Mouse (Mus musculus) adrenal gland, postnatal 36 days (tissue): ENCODE data around the gene Stat3. TPM values are rescaled to one million over a fixed set of nuclear protein-coding genes. Genes with fewer than 3 reads are reported as not detected.
A peak's percentile ranks its signal among the peaks of the same experiment; 100 is the strongest.

Source experiments
- DNase-seq, 2 experiments: peaks; one replicate each; pipeline ENCODE4 v3.0.0; 2021; ENCODE audit warnings: mixed read lengths in 1 of 2
- total RNA-seq, 2 experiments: library from RNA; stranded (reverse); gene quantifications; 2 replicates each; pipeline ENCODE4 v1.2.3; 2021

The Stat3 gene
- total RNA-seq, 2 experiments from 2014 or later = 74.2 to 109 TPM

DNA sequence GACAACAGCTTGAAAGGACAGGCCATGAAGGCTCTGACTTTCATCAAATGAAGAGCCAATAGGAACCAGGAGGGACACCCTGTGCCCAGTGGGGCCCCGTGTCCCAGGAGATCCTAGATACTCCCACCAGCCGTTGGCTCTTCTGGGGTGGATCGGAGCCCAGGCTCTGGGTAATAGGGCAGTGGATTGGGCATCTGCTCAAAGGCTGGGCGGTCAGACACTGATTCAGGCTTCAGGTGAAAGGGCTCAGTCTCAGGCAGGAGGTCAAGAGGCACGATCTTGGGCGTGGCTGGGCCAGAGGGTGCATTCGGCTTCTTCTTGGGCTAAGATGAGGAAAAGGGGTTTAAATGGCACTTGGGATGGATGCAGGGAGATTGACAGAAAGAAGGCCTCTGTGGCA is 24.8 kb upstream of the Stat3 start:
- peak in 1 of 2 experiments; percentile 51 for DNase-seq

DNA sequence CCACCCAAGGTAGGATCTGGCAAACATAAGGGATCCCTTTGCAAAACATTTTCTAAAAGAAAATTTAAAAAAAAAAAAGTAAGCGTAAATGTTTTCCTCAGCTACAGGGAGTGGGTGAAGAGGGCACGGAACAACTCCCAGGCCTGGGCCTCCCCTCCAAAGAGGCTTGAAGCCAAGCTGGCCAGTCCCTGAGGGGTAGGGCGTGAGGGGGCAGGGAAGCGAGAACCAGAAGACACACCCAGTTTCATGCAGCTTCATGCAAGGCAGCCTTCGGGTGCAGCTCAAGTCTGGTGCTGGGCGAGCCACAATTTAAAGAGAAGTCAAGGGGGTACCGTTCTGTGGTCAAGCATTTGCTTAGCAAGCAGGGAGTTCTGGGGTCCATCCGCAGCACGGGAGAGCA is 24.3 kb upstream of the Stat3 start:
- peak; percentile 45 to 66 for DNase-seq

DNA sequence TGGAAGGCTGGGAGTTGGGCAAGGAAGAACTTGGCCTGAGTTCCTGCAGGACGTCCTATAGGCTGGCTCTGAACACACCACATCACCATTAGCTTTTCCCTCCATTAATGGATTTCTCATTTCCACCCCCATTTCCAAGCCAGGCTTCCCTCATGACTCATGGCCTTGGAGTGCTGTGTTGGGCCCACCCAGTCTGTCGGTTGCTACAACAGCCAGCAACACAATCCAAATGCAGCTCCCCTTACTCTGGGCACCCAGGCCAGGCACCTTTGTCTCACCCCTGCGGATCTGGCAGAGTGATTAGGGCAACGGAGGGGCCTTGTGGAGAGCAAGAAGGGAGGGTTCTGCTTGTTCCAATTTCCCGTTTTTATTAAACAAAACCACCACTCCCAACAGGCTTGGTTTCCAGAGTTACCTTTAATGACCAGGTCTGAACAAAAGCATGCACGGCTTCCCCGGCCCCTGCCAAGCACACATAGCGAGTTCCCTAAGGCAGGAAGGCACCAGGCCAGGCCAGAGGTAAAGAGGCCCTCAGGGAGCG is 23.1 kb upstream of the Stat3 start:
- DNase-seq = peak; percentile 63 to 71

DNA sequence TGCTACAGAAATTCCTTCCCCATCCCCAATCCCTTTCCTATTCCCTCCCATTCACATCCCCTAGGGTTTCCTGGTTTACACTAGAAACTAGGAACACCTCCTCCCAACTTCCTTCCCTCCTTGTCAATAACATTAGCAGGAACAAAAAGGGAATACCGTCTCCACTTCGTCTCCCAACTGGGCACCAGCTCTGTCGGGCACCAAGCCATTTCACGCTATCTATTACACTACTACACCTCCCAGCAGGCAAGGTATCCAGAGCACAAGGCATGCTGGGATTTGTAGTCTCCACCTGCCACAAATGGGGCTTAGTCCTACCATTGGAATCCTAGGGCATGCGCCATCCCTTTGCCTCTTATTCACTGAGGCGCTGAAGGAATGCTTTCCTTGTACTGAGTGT is 21.2 kb upstream of the Stat3 start:
- peak; percentile 74 to 79 for DNase-seq

DNA sequence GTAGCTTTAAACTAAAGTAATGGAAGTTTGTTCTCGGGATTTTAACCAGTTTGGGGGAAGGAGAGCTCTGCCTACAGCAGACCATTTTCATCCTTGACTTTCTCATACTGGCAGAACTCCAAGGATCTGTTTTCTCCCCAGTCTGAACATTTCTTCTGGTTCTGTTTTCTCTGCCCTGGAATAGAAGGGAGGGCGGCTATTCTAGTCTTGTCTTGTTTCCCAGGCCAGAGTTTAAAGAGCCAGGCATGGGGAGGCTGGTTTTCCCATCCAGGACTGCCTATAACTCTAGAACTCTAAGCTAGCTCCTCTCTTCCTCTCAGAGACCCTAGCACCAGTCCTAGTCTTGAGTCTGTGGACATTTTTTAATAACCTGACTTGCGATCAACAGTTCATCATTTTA is 20.5 kb upstream of the Stat3 start:
- DNase-seq = no peak

DNA sequence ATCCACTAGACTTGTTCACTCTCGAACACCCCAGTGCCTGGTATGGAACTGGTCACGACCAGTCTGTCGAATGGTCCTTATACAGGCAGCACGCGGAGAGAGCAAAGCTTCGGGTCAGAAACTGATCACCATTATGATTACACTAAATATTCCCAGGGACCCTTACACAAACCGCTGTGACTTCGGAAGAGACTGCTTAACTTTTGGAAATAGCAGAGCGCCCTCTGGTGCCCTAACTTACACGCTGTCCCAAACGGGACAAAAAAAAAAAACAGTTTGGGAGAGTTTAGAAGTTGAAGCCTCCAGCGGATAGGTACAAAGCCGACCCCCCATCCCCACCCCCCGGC is 20.1 kb upstream of the Stat3 start:
- DNase-seq = peak; percentile 67 to 79

DNA sequence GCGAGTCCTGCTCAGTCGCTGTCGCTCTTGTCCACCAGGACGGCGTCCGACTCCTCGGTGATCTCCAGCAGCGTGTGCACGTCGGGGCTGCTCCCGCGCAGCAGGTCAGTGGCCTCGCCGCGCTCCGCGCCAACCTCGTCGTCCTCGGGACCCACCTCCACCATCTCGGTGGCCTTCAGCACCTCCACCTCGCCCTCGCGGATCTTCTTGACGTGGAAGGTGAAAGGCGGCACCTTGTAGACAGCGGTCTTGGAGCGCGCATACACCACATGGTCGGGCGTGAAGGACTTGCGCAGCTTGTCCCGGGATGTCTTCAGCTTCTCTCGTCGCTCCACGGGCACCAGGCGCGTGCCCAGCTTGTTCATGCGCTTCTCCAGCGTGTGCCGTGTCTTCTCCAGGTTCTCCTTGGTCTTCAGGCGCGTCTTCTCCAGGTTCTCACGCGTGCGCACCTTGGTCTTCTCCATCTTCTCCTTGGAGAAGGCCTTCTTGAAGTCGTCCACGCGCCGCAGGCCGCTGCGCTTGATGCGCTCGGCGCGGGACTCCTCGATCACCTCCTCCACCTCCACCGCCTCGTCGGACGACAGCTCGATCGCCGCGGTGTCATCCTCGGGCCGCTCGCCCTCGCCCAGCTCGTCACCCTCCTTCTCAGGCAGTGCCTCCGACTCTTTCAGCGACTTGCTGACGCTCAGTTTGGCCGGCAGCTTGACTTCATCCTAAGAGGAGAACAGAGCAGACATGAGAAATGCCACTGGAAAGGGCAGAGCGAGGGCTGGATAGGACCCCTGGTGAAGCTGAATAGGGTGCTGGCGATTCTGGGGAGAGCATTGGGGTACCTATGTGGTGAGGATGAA is 19.5 kb upstream of the Stat3 start:
- DNase-seq = no peak

DNA sequence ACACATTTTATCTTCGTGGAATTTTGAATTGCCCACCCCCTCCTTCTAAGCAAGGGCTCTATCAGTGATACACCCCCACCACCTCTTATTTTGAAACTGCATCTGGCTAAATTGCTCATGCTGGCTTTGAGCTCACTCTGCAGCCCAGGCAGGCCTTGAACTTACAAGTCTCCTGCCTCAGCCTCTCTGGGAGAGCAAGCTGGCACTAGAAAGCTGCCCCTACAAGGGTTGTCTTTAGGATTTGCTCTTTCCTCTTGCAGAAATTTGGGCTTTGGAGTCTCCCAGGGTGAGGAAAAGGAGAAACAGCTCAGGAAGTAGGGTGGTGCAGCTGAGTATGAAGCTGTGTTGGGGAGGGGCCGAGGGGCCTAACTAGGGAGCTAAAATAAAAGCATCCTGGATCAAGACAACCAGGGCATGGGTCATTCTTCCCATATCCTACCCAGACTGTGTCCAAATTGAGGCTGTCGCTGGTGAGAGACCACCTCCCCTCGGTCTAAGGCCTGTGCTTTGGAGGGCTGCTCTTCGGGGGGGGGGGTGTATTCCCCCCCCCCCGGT is 18.7 kb upstream of the Stat3 start:
- DNase-seq = no peak

DNA sequence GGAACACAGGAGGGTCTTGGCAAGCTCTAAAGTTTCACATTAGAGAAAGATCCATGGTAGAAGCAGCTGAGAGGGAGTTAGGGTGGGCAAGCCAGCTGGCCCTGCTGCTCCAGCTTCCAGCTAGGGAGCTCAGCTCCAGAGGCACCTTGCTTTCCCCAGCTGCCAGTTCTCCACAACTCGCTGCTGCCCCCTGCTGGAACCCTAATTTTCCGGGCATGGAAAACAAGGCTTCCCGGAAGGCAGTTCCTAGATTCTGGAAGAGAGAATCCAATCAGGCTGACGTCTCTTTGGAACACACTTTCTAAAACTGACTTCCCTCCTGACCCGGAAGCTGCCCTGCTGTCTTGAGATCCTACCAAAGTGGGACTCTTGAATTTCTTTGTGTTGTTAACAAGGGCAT is 17.9 kb upstream of the Stat3 start:
- peak; percentile 93 to 94 for DNase-seq

DNA sequence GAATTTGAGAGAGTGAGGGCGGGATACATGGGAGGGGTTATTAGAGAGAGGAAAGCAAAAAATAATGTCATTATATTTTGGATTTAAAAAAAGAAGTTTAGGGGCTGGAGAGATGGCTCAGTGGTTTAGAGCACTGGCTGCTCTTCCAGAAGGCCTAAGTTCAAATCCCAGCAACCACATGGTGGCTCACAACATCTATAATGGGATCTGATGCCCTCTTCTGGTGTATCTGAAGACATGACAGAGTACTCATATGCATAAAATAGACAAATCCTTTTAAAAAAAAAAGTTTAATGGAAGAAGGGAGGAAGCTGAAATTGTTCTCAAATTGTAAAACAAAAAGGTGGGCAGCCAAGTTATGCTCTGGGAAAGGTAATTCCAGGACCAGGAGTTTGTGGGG is 10.2 kb upstream of the Stat3 start:
- DNase-seq = no peak

DNA sequence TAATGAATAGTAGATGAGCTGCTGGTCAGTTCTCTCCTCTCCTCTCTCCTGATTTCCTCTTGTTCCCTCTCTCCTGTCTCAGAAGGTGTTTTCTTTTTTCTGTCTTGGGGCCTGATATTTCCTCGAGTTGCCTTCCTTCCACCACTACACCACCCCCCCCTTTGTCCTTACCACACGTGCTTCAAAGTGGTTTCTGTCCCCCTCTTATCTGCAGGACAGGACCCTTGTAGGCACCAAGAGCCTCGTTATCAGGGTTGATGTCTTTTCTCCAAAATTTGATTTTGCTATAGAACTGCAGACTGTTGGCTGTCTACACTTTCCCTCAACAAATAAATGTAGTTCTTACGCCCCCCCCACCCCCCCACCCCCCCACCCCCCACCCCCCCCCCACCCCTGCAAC is 9.0 kb upstream of the Stat3 start:
- no peak for DNase-seq

DNA sequence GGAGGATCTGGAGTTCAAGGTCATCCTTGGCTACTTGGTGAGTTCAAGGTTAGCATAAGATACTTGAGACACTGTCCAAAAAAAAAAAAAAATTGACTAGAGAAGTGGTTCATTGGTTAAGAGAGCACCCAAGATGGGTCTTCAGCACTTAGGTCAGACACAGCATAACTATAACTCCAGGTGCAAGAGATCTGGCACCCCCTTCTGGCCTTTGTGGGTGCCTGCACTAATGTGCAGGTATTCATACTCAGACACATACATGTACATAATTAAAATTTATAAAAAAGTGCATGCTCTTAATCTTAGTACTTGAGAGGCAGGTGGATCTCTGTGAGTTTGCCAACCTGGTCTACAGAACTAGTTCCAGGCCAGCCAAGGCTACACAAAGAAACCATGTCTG is 8.2 kb upstream of the Stat3 start:
- no peak for DNase-seq

DNA sequence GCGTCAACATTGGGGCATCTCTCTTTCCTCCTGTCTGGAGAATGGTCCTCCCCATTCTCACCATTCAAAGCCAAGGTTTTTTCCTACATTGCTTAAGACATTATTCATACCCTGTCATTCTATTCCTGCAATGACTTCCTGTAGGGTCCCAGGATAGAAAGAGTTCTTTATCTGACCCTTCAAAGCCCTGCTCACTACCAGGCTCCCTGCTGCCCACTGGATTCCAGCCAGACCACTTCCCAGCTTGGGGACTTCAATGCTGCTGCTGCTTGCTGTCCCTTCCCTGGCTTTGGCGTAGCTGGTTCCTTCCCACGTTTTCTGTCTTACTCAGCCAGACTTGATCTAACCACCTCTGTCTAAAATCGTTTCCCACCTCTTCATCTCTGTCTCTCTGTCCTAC is 7.5 kb upstream of the Stat3 start:
- no peak for DNase-seq

DNA sequence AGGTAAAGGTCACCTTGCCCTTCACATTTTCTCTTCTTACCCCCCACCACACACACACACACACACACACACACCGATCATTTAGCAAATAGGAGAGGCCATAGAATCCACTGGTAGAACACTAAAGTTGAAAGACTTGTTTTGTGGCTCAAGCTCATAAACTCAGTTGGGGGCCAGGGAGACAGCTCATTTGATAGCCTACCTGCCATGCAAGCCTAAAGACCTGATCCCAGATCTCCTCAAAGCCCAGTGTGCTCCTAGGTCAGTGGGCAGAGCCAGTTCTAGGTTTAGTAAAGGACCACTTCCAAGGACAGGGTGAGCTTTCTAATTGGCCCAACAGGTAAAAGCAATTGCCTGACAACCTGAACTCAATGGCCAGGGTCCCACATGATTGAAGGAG is 3.0 kb upstream of the Stat3 start:
- DNase-seq = no peak

DNA sequence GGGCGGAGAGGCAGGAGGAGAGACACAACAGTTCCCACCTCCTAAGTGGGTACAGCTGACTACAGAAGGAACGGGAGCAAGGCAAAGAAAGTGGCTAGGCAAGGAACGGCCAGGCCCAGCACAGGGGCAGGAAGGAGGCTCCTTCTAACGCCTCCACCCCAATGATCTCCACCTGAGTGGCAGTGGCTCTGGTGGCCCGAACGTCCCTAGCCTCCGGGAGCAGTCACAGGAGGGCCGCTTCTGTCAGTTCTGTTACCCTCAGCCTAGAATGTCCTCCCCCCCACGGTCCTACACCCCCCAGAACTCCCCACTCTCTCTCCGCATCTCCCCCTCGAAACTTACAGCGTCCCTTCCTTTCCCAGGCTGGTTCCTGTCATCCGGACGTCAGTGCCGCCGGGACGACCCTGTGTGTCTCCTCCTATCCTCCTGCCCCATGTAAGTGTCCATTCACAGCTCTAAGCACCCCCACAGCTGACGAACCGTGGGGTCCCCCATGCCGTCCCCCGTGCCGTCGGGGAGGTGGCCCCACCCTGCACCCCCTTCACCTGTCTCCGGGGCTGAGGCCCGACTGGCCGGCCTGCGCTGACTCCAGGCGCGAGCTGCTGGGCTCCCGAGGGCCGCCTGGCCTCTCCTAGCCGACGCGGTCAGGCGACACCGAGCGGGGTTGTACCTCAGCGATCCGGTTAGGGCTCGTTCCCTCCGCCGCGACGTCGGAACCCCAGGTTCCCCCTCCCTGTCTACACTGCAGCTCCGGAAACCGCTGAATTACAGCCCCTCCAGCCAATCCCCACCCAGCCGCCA is 429 bp downstream of the Stat3 start:
- peak in 1 of 2 experiments; percentile 17 for DNase-seq

DNA sequence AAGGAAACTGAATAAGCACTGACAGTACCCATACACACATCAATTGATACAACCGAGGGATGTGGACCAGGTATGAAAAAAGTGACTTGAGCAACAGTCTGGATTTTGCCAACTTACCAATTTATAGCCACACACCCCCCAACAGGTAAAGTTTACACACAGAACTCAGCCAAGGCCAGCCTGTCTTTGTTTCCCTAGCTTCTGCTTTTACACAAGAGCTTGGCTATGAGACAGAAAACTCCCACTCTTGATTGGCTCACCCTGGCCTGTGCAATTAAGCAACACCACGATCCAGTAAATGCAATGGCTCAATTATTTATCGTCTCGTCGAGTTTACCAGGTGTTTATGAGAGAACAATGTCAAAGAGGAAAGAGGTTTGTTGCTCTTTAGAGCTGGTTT is 1.2 kb downstream of the Stat3 start:
- peak; percentile 44 to 47 for DNase-seq

DNA sequence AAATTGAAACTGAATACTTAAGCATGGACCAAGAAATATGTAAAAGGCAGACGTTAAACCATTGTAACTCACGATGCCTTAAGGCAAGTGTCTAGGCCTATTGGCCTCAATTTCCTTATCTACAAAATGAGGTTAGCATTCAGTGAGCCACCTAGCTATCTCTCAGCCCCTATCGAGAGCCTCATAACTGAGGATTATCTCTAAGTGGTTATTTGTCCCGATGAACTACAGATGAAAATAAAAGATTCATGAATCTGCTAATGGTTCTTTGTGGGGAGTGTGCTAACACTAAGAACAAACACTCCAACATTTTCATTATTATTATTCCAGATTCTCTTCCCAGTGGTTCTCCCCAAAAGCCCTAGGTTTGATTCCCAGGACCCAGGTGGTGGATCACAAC is 2.0 kb downstream of the Stat3 start:
- DNase-seq = no peak

DNA sequence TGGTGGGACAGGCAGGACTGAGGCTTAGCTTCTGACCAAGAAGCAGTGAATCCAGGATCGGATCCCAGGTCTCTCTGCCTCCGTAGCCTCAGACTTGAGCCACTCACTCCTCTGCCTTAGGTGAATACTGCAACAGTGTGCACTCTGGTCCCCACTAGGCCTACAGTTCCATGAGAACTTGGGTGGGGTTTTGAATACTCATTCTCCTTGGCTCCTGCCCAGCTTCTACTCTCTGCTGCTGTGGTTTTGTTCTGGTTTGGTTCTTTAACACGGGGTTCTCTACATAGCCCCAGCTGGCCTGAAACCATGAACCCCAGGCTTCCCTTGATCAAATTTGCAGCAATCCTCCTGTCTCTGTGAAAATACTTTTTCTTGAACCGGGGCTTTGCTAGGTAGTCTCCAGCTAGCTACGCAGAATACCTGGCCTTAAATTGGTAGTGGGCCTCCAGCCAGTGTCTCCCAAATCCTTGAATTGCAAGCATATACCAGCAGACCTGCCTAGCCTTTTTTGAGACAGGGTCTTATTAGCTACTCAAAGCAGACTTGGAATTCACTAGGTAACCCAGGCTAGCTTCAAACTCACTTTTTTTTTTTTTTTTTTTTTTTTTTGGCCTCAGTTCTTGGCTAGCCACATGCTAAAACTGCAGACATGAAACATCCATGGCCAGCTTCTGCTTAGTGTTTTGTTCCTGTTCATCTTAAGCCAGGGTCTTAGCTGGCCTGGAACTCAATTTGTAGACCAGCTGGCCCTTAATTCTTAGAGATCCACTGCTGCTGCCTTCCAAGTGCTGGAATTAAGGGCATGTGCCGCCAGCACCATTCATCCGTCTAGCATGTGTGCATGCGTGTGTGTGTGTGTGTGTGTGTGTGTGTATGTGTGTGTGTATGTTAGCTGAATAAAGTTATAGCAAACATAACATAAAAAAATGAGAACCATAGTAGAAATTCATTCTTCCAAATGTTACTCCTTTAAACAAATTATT is 3.7 kb downstream of the Stat3 start:
- DNase-seq = peak in 1 of 2 experiments; percentile 20

DNA sequence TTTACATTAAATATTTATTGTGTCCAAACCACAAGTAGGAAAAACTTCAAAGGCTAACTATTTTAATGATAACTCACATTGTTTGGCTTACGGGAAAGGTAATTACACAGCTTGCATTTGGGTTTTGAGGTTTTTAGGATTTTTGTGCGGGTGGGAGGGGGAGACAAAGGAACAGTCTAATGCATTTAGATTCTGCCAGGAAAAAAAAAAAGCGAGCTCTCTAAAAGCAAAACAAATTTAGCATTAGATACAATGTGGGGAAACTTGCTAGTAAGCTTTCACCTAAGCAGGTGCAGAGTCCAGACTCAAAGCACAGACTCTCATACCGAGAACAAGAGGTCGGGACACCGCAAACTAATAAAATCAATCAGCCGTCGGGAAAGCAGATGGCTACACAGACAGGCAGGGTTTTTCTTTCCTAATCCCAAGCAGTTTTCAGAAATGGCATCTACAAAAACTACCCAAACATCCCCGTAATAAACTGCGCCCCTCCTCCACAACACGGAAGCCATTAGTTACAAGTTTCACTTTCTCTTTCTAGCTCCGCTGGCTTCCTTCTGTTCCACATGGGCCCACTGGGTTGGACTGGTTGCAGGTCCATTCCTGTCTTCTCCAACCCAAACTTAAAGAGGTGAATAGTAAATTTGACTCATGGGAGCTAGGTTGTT is 8.0 kb downstream of the Stat3 start:
- peak; percentile 41 to 62 for DNase-seq

DNA sequence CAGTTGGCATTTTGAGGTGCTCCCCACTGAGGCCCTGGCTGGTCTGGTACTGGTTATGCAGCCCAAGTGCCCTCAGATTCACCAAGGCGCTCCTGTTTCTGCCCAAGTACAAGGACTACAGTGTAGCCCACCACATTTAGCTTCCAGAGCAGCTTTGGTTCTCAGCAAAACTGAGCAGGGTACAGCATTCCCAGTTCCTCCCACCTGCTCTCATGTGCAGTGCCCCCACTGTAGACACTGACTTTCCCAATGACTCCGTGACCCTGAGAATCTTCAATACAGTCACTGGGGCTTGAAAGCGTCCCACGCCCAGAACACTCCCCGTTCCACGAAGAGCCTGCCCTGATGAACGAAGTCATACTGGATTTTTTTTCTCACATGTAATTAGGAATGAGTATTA is 8.7 kb downstream of the Stat3 start:
- DNase-seq = peak; percentile 22 to 25

DNA sequence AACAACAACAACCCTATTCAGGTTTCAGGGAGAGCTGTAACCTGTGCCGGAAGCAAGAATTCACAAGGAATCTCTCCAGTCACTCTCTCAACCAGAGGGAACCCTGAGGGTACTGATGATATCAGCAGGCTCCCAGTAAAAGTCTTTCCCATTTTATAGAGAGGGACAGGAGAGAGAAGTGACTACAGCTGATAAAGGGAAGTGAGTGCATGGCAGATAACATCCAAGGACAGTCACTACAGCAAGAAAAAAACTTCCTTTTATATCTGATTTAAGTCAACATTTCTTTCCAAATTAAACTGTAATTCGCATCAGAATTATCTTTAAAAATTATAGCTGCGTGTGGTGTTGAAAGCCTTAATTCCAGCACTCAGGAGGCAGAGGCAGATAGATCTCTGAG is 12.0 kb downstream of the Stat3 start:
- DNase-seq = no peak
